In genomic region chr4:152185137-152185509, GRCm38 (mm10) we compare ENCODE assay signal across 9 mouse cellular contexts. TPM values are rescaled to one million over a fixed set of nuclear protein-coding genes. Genes with fewer than 3 reads are reported as not detected.
DNase-seq lines count a peak whose midpoint lies in the region; ATAC-seq and TF ChIP-seq lines count a peak whose summit lies in the region.
"Had no signal": no experiment of that assay in that cellular context is flagged by ENCODE, and none has a peak within 500 bp of the region (broad histone marks: within the 10 kb centered on the region; RNA-seq: fewer than 3 reads in every experiment).

No protein-coding gene starts in this region.

- H3K9ac ChIP-seq in kidney, embryonic 14.5 days (ENCODE audit: low read depth, low read length), result peak overlapping the region; percentile 59; the same call in 1 of the 2 replicates
- H3K9ac ChIP-seq in heart, embryonic 15.5 days, result 0 out of 2 replicates have a peak overlapping the region, but pooled peaks have one; percentile 50
- no peak overlapping the region for H3K9ac ChIP-seq in liver, embryonic 14.5 days (replicated peaks)
- no peak overlapping the region for H3K9ac ChIP-seq in neural tube, embryonic 15.5 days (replicated peaks)

- peaks cover 23% of the 10 kb centered on the region for H3K4me1 ChIP-seq in kidney, embryonic 14.5 days (ENCODE audit: control insufficient read depth, insufficient read depth, low read length)
- H3K4me1 ChIP-seq in kidney, adult 2 months (ENCODE audit: control insufficient read depth, insufficient read depth, low read length), result peaks cover 3% of the 10 kb centered on the region; the same call in 1 of the 2 replicates
- peaks cover 45% of the 10 kb centered on the region for H3K4me1 ChIP-seq in heart, embryonic 15.5 days (replicated peaks)
- peaks cover 25 to 31% of the 10 kb centered on the region in 2 experiments for H3K4me1 ChIP-seq in liver, embryonic 14.5 days (replicated peaks; ENCODE audit: control insufficient read depth in 2 of 2, insufficient read depth in 2 of 2, low read length in 1 of 2)
- H3K4me1 ChIP-seq in neural tube, embryonic 15.5 days, result peaks cover 41% of the 10 kb centered on the region

- H3K9me3 ChIP-seq in kidney, embryonic 14.5 days (ENCODE audit: control insufficient read depth, low read length), result no peaks in the 10 kb centered on the region
- no peaks in the 10 kb centered on the region for H3K9me3 ChIP-seq in heart, embryonic 15.5 days (replicated peaks)
- H3K9me3 ChIP-seq in liver, embryonic 14.5 days (ENCODE audit: control insufficient read depth, low read length), result no peaks in the 10 kb centered on the region
- H3K9me3 ChIP-seq in neural tube, embryonic 15.5 days (replicated peaks), result no peaks in the 10 kb centered on the region

- peak overlapping the region; percentile 25; the same call in 1 of the 2 replicates for H3K4me3 ChIP-seq in kidney, embryonic 14.5 days (ENCODE audit: low read length)
- no peak overlapping the region for H3K4me3 ChIP-seq in kidney, adult 2 months (ENCODE audit: insufficient read depth, low read depth, low read length)
- H3K4me3 ChIP-seq in heart, embryonic 15.5 days, result peak overlapping the region; percentile 45
- no peak overlapping the region for H3K4me3 ChIP-seq in liver, embryonic 14.5 days (ENCODE audit: insufficient read depth in 1 of 2, low read depth in 2 of 2, low read length in 2 of 2)
- no peak overlapping the region for H3K4me3 ChIP-seq in neural tube, embryonic 15.5 days (replicated peaks)

- ATAC-seq in kidney, embryonic 14.5 days (ENCODE audit: low FRiP score, low TSS enrichment), result peak; percentile 78
- ATAC-seq in heart, embryonic 15.5 days (replicated peaks; ENCODE audit: insufficient number of reproducible peaks, insufficient read depth, low FRiP score, low read depth), result peak; percentile 25
- peak; percentile 70; the same call in 1 of the 2 replicates for ATAC-seq in liver, embryonic 14.5 days (ENCODE audit: insufficient read depth)
- ATAC-seq in neural tube, embryonic 15.5 days (ENCODE audit: low FRiP score), result peak; percentile 16; the same call in 1 of the 2 replicates

- DNase-seq in kidney, adult 2 months, result no peak
- peak; percentile 80 for DNase-seq in embryo, embryonic 10 days (ENCODE audit: low spot score)
- peak; percentile 41 to 59 (median 50) for DNase-seq in liver, embryonic 14.5 days (ENCODE audit: low read depth in 3 of 3, low spot score in 3 of 3)
- no peak for DNase-seq in cerebellum, postnatal 36 days
- DNase-seq in spleen, postnatal 14 days (ENCODE audit: low spot score in 2 of 2), result no peak

- TF ChIP-seq EP300 in liver, embryonic 14.5 days (IDR thresholded peaks at IDR 0.05; ENCODE audit: low read depth), result no peak

- H3K36me3 ChIP-seq in kidney, embryonic 14.5 days (ENCODE audit: control insufficient read depth, insufficient read depth, low read length), result no peaks in the 10 kb centered on the region
- H3K36me3 ChIP-seq in kidney, adult 2 months (ENCODE audit: control insufficient read depth, insufficient read depth, low read length), result no peaks in the 10 kb centered on the region
- H3K36me3 ChIP-seq in heart, embryonic 15.5 days, result no peaks in the 10 kb centered on the region
- H3K36me3 ChIP-seq in liver, embryonic 14.5 days (replicated peaks; ENCODE audit: control insufficient read depth, insufficient read depth, low read depth), result no peaks in the 10 kb centered on the region
- H3K36me3 ChIP-seq in neural tube, embryonic 15.5 days, result peaks cover 7% of the 10 kb centered on the region; the same call in 1 of the 2 replicates

- no peak for TF ChIP-seq POLR2A in kidney, adult 2 months (IDR thresholded peaks at IDR 0.05; ENCODE audit: low read depth, low read length)

- no peaks in the 10 kb centered on the region for H3K27me3 ChIP-seq in kidney, embryonic 14.5 days (ENCODE audit: control insufficient read depth, insufficient read depth, low read length)
- H3K27me3 ChIP-seq in kidney, adult 2 months (replicated peaks; ENCODE audit: control insufficient read depth, insufficient read depth, low read length), result no peaks in the 10 kb centered on the region
- H3K27me3 ChIP-seq in heart, embryonic 15.5 days, result no peaks in the 10 kb centered on the region
- H3K27me3 ChIP-seq in liver, embryonic 14.5 days (ENCODE audit: control insufficient read depth, insufficient read depth, low read length), result no peaks in the 10 kb centered on the region
- H3K27me3 ChIP-seq in neural tube, embryonic 15.5 days (replicated peaks), result 0 out of 2 replicates have a peak, but pooled peaks cover under 1% of the 10 kb centered on the region

- peak overlapping the region; percentile 90 for H3K27ac ChIP-seq in kidney, embryonic 14.5 days (ENCODE audit: low read depth, low read length)
- no peak overlapping the region for H3K27ac ChIP-seq in kidney, adult 2 months (ENCODE audit: insufficient read depth, low read depth, low read length)
- peak overlapping the region; percentile 96 for H3K27ac ChIP-seq in heart, embryonic 15.5 days
- H3K27ac ChIP-seq in liver, embryonic 14.5 days, result no peak overlapping the region
- H3K27ac ChIP-seq in neural tube, embryonic 15.5 days (replicated peaks), result peak overlapping the region; percentile 72

- H3K4me2 ChIP-seq in kidney, embryonic 14.5 days (replicated peaks; ENCODE audit: low read depth, low read length), result peak overlapping the region; percentile 54
- H3K4me2 ChIP-seq in heart, embryonic 15.5 days, result peak overlapping the region; percentile 68
- peak overlapping the region; percentile 43 for H3K4me2 ChIP-seq in liver, embryonic 14.5 days (ENCODE audit: low read depth)
- H3K4me2 ChIP-seq in neural tube, embryonic 15.5 days, result peak overlapping the region; percentile 43

- TF ChIP-seq CTCF in kidney, adult 2 months (conservative IDR thresholded peaks at IDR 0.05; ENCODE audit: insufficient read depth, insufficient read length, low read depth, low read length), result no peak
- peak; percentile 52 for TF ChIP-seq CTCF in liver, embryonic 14.5 days (IDR thresholded peaks at IDR 0.05; ENCODE audit: low read depth)

- WGBS in kidney, embryonic 14.5 days, result 3% methylated on average over 3 of the region's 3 CpGs
- WGBS in kidney, adult 2 months, result 23% methylated on average over 3 of the region's 3 CpGs
- WGBS in heart, embryonic 15.5 days, result 6% methylated on average over 3 of the region's 3 CpGs
- WGBS in liver, embryonic 14.5 days (ENCODE audit: insufficient replicate concordance), result 3% methylated on average over 3 of the region's 3 CpGs
- 6% methylated on average over 3 of the region's 3 CpGs for WGBS in neural tube, embryonic 15.5 days

RNA-seq across cellular contexts. Expression of gene Acot7, which starts 7.2 kb away (rescaled TPM):
- polyA plus RNA-seq in kidney, embryonic 14.5 days (2014; fragmentation: Nextera tagmentation; extraction: Ambion mirVana), result 46.6 and 64.4 TPM in 2 replicates
- polyA plus RNA-seq in kidney, adult 2 months (2012; rRNA removed), result 80.2 and 90.1 TPM in 2 replicates
- 58.4 and 73.4 TPM in 2 replicates for polyA plus RNA-seq in heart, embryonic 15.5 days (2015; fragmentation: Nextera tagmentation; extraction: Ambion mirVana)
- 10.8 and 12.5 TPM in 2 replicates for polyA plus RNA-seq in liver, embryonic 14.5 days (2012; rRNA removed)
- polyA plus RNA-seq in liver, embryonic 14.5 days (2014; fragmentation: Nextera tagmentation; extraction: Ambion mirVana), result 12.2 and 13.0 TPM in 2 replicates
- 402 and 456 TPM in 2 replicates for polyA plus RNA-seq in neural tube, embryonic 15.5 days (2015; fragmentation: Nextera tagmentation; extraction: Ambion mirVana)

RNA-seq across cellular contexts. Expression of gene Hes2, which starts 26.5 kb away (rescaled TPM):
- not detected in 2 replicates for polyA plus RNA-seq in kidney, embryonic 14.5 days (2014; fragmentation: Nextera tagmentation; extraction: Ambion mirVana)
- 0.81 and 1.0 TPM in 2 replicates for polyA plus RNA-seq in kidney, adult 2 months (2012; rRNA removed)
- polyA plus RNA-seq in heart, embryonic 15.5 days (2015; fragmentation: Nextera tagmentation; extraction: Ambion mirVana), result 0.23 TPM in 1 of 2 replicates, not detected in the other
- polyA plus RNA-seq in liver, embryonic 14.5 days (2012; rRNA removed), result 0.01 and 0.02 TPM in 2 replicates
- 0.05 TPM in 1 of 2 replicates, not detected in the other for polyA plus RNA-seq in liver, embryonic 14.5 days (2014; fragmentation: Nextera tagmentation; extraction: Ambion mirVana)
- polyA plus RNA-seq in neural tube, embryonic 15.5 days (2015; fragmentation: Nextera tagmentation; extraction: Ambion mirVana), result not detected in 2 replicates
- polyA plus RNA-seq: spleen, adult 2 months had no signal

RNA-seq across cellular contexts. Expression of gene Espn, which starts 33.0 kb away (rescaled TPM):
- polyA plus RNA-seq in kidney, embryonic 14.5 days (2014; fragmentation: Nextera tagmentation; extraction: Ambion mirVana), result 36.1 and 36.3 TPM in 2 replicates
- polyA plus RNA-seq in kidney, adult 2 months (2012; rRNA removed), result 48.3 and 57.5 TPM in 2 replicates
- 0.93 and 2.1 TPM in 2 replicates for polyA plus RNA-seq in heart, embryonic 15.5 days (2015; fragmentation: Nextera tagmentation; extraction: Ambion mirVana)
- polyA plus RNA-seq in liver, embryonic 14.5 days (2012; rRNA removed), result 1.2 and 1.5 TPM in 2 replicates
- polyA plus RNA-seq in liver, embryonic 14.5 days (2014; fragmentation: Nextera tagmentation; extraction: Ambion mirVana), result 1.2 and 1.9 TPM in 2 replicates
- 0.31 and 3.3 TPM in 2 replicates for polyA plus RNA-seq in neural tube, embryonic 15.5 days (2015; fragmentation: Nextera tagmentation; extraction: Ambion mirVana)

Comparison
In these comparisons a context has a peak if more than half of its experiments do, and no peak if none do; other contexts are left out.
1. H3K27ac ChIP-seq: peak in kidney, embryonic 14.5 days (single experiment), heart, embryonic 15.5 days (single experiment) and neural tube, embryonic 15.5 days (single experiment); none in kidney, adult 2 months (single experiment) and liver, embryonic 14.5 days (single experiment).
2. H3K4me3 ChIP-seq: peak in kidney, embryonic 14.5 days (single experiment) and heart, embryonic 15.5 days (single experiment); none in kidney, adult 2 months (single experiment), liver, embryonic 14.5 days (0 of 2) and neural tube, embryonic 15.5 days (single experiment).
3. ATAC-seq: peak in every context shown above with its lines; median percentile 78 in kidney, embryonic 14.5 days; 70 in liver, embryonic 14.5 days; 25 in heart, embryonic 15.5 days; 16 in neural tube, embryonic 15.5 days.
4. H3K9ac ChIP-seq: peak in kidney, embryonic 14.5 days (single experiment) and heart, embryonic 15.5 days (single experiment); none in liver, embryonic 14.5 days (single experiment) and neural tube, embryonic 15.5 days (single experiment).
5. DNase-seq: peak in embryo, embryonic 10 days (single experiment) and liver, embryonic 14.5 days (3 of 3); none in kidney, adult 2 months (single experiment), cerebellum, postnatal 36 days (0 of 2) and spleen, postnatal 14 days (0 of 2).
6. Peak in every context shown above with its lines, with median percentiles within 50 percentile points of each other: H3K4me2 ChIP-seq.